Mouse (Mus musculus) brain, adult 2 months (tissue): ENCODE results near the gene 1700020N01Rik.

ENCODE experiments used
- DNase-seq: peaks from one replicate; pipeline ENCODE4 v3.0.0; 2011; ENCODE audit warnings: low read depth, low spot score

1700020N01Rik gene

DNA sequence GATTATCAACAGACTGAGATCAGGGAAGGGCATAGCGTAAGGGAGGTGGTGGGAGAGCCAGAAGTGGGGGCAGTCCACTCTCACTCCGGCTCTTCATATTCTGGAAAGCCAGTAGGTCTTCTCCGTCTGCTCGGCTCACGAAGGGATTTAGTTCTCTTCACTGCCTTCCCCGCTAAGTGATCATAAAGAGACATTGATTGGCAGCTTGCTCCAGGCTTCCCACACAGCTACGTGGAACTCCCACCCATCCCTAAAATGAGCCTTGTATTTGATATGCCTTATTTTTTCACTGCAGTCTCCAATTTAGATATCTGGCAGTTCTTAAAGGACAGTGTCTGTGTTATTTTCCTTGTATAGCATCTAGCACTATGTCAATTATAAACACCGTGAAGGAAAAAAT, 11.5 kb downstream of the 1700020N01Rik start:
- DNase-seq: peak; percentile 53

GRCm38 (mm10) chr10:21605011-21605571, 12.1 kb downstream of the 1700020N01Rik start:
- peak; percentile 79 for DNase-seq

DNA sequence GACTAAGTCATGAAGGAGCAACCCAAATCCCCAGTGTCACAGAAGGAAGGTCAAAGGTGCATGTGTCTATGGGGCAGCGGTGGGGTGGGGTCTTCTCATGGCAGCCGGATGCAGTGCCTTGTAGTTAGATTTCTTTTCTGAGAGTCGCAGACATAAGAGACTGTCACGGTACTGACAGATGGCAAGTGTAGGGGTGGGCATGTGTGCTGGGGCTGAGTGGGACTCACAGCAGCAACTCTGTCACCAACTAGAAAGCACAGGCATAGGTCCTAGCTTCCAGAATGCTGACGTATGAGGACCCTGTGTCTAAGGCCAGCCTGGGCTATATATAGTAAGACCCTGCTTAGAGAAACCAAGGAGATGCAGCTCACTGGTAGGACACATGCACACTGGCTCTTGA, 12.7 kb downstream of the 1700020N01Rik start:
- peak; percentile 78 for DNase-seq

DNA sequence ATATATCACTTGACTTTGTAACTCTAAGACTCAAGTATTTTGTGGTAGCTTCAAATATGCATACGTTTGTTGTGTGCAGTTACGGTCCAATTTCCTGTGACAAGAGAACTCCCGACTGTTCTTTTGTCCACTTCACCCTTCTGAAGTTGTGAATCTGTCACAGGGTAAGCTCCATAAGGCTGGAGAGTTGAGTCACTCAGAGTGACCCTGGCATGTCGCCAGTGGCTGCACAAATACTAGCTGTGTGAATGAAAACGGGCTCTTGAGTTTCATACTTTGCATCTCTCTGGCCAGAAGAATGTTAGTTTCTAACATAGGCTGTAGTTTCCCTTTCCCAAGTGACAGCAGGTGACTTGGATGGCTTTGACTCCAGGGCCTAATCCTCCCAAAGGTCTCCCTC, 14.0 kb downstream of the 1700020N01Rik start:
- DNase-seq: peak; percentile 37

GRCm38 (mm10) chr10:21609583-21609982, 16.6 kb downstream of the 1700020N01Rik start:
- peak; percentile 54 for DNase-seq

GRCm38 (mm10) chr10:21613021-21613860, 20.3 kb downstream of the 1700020N01Rik start:
- no peak for DNase-seq

DNA sequence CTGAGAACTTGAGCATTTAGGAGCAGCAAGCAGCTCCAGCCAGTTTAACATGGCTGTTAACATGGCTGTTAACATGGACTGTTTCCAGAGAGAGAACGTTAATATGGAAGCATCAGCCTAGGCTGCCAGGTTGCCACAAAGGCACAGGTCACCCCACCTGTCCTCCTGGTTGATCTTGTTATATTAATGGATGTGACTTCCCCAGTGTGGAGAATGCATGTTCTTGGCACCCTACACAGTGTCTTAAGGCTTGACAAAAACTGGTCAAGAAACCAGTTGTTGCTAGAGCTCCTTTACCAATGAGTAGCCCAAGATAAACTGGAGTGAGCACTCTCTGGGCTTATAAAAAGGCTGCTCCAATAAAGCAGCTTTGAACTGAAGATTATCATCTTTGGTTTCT, 21.6 kb downstream of the 1700020N01Rik start:
- DNase-seq: no peak

- peak; percentile 69 for DNase-seq
These were observed 26.0 kb downstream of the 1700020N01Rik start for GRCm38 (mm10) chr10:21618745-21619508.

GRCm38 (mm10) chr10:21622065-21622464, 29.1 kb downstream of the 1700020N01Rik start:
- DNase-seq: no peak

- DNase-seq: peak; percentile 78
These were observed 35.6 kb downstream of the 1700020N01Rik start for GRCm38 (mm10) chr10:21628555-21628954.

DNA sequence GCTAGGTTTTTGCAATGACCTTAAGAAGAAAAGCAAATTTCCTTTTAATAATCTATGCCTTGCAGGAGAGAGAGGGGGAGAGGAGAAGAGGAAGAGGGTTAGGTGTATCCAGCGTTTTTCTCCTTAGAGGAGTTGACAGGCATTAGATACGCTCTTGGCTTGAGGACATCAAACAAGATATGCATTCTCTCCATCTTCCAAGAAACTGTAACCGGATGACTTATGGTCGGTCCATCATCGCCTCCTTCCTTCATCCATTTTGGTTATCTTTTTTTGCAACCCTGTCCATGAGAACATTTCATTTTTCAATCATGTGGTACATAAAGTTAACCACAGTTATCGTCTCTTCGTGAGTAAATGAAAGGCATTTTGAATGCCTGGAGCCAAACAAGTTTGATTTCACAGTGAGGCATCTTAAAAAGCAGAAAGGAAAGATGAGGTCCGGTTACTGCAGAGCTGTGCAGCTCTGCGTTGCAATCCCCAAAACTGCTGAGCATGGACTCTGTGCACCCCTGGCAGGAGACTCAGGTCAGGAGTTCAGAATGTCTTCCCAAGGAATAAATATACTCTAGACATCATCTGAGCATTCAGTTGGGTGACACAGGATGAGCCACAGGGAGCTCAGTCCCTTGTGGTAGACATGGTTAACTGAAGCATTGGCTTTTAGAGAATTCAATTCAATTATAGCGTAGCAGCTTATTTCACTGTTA, 36.2 kb downstream of the 1700020N01Rik start:
- no peak for DNase-seq

GRCm38 (mm10) chr10:21631481-21631880, 38.5 kb downstream of the 1700020N01Rik start:
- DNase-seq: no peak

GRCm38 (mm10) chr10:21632687-21633086, 39.7 kb downstream of the 1700020N01Rik start:
- DNase-seq: no peak

DNA sequence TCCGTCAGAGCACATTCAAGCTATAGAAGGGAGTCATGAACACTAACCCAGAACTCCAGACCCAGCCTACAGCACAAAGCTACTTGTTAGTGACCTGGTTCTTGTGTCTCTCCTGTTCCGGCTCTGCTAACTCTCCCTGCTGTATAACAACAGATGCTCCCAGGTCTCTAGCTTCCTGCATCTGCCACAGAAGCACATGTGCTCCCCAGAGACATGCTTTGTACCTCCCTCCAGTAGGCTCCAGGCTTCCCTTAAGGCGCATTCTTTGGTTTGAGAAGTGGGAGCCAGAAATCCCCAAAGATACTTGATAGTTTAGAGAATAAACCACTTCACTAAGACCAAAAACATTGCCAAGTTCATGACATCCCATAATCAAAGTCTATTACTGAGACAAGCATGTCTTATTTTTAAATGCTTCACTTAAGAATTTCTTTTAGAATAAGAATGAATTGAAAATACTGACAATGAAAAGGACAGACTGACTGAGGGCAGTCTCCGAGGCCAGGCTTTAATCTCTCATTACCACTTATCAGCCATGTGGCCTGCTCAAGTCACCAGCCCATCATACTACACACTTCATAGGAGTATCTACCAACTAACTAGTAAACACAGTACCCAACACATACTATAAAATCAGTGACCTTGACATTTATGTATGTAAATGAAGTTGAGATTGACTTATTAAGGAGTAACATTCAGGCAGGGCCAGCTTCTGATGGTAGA, 43.2 kb downstream of the 1700020N01Rik start:
- DNase-seq: no peak

DNA sequence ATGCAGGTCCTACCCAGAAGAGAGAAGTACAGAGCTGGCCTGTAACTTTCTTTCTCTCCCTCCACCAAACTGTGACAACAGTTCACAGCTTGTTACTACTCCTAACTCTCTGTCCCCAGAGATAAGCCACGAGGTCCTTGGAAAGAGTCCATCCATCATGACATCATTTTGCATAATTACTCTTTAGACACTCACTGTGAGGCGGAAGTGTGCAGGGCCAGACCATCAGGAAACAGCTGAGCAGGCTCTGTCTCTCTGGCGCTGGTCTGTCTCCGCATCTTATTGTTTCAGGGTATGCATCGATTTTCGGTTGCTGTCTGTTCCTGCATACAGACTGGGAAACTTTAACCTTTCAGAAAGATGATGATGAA, 43.8 kb downstream of the 1700020N01Rik start:
- DNase-seq: peak; percentile 91

GRCm38 (mm10) chr10:21651388-21651787, 58.4 kb downstream of the 1700020N01Rik start:
- DNase-seq: no peak

DNA sequence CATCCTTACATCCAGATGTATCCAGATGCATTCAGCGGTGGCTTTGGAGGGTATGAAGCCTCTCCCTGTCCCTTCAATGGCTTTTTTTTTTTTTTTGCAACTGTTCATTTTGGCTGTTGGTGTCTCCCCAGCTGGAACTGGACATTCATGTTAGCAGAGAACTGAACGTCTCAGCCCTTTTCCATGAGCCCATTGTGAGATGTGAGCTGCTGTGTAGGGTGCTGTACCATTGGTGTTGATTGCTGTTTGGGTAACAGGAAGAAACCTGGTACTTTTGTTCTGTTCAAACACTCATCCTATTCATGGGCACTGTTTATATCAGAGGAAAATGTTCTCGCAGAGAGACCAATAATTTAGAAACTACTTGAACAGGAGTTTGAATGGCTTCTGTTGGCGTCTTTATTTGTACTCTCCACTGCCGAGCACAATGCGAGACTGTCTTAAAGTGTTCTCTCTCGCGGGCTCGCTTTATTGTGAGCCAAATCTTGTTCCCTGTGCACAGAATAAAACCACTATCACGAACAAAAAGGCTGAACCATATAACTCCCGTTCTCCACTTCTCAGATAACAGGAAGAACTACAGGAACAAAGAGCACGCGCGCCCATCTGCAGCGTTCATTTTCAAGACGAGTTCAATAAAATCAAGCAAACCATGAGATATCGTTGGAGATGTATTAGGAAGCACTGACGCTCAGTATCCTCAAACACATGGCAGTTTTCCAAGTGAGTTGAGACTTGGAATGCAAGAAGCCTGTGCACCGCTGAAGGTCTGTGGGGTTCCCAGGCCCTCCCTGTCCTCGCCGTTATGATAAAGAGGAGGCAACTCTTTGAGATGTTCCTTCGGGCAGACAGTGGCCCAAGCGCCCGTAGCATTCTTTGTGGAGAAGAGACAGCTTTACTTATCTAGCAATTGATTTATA, 59.7 kb downstream of the 1700020N01Rik start:
- DNase-seq: peak; percentile 93

- peak; percentile 64 for DNase-seq
These were observed 60.5 kb downstream of the 1700020N01Rik start for GRCm38 (mm10) chr10:21653469-21653868.

DNA sequence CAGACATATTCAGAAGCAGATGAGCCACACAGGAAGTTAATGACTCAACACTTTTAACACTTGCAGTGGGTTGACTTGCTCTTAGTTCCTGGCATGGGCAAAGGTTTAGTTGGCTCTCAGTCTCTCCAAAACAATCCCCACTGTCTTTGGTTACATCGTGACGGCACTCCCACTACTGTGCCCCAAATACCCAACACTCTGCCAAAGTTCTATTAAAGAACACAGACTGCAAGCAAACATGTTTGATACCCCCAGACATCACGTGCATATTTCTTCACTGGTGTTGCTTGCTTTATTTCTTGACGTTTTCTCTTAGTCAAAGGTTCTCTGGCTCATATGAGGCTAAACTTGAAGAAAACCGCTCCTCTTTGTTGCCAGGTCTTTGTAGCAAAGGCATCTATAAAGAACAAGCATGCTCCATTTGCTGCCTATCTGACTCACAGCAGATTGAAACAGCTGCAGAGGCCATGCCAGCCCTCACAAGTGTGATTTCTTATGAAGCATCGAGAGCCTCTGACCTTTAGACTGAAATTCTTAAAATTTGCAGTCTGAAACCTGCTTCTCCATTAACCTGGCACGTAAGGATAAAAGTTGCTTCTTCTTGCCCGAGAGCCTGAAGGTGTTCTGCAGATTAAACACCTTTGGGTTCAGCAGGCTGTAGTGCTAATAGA, 66.8 kb downstream of the 1700020N01Rik start:
- DNase-seq: peak; percentile 85
